Mouse (Mus musculus): ENCODE data around the gene Gm21962.
"Not testable (repeated sequence)": the region's sequence is repeated elsewhere in the genome, so short reads cannot be mapped to it uniquely, and the experiment has no call there.

The Gm21962 gene

DNA sequence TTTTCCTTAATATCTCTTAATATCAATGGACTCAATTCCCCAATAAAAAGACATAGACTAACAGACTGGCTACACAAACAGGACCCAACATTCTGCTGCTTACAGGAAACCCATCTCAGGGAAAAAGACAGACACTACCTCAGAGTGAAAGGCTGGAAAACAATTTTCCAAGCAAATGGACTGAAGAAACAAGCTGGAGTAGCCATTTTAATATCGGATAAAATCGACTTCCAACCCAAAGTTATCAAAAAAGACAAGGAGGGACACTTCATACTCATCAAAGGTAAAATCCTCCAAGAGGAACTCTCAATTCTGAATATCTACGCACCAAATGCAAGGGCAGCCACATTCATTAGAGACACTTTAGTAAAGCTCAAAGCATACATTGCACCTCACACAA lies at the start of gene Gm21962:
TSS of gene Gm21962 (plus strand) at position 301 of the 400 bp plus-strand sequence.
- not testable (repeated sequence) for DNase-seq (ENCODE audit: low spot score in 2 of 2)

DNA sequence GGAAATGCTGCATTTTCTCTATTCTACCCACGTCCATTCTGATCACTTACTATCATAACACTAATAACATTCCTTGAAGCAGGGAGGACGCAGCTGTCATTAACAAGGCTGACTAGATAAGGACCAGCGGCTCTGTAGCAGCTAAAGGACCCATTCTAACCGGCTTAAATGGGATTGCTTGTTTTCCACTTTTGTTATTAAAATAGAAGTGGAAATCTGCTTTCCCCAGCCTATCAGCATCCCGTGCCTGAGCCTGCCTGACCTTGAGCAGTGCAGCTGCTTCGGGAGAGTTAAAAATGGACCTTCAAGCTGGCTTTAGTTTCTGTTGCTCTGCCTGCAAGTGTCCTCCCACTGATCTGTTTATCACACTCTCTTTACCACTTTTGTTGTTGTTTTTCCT lies 49.2 kb upstream of the Gm21962 start:
- no peak for DNase-seq (ENCODE audit: low spot score in 2 of 2)

DNA sequence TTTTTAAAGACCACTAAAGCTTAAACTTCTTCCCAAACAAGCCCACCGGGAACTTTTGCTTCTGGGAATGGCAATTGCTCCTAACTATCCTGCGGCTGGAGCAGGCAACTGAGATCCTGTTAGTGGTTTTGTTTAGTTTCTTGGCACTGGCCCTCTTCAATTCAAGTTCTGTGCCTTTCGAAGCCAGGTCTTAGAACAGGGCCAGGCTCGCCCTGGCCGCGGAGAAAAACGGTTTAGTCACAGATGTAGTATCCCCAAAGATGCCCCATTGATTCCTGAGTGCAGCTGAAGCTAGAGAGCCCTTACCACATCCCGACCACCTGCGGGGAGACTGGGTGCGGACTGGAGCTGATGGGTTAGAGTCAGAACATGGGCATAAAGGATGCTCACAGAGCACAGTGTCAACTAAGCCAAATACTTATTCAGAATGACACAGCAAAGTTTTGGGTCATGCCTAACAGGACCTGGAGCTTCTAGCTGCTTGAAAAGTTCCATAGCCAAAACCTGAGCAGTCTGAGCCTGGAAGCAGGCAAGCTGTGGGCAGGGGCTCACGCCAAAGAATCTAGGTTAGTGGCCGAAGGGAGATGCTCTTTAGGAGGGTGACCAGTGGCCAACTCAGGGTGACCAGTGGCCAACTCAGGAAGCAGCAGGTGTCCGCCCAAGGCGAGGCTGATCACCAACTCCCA lies 48.3 kb upstream of the Gm21962 start:
- no peak for DNase-seq (ENCODE audit: low spot score in 2 of 2)

DNA sequence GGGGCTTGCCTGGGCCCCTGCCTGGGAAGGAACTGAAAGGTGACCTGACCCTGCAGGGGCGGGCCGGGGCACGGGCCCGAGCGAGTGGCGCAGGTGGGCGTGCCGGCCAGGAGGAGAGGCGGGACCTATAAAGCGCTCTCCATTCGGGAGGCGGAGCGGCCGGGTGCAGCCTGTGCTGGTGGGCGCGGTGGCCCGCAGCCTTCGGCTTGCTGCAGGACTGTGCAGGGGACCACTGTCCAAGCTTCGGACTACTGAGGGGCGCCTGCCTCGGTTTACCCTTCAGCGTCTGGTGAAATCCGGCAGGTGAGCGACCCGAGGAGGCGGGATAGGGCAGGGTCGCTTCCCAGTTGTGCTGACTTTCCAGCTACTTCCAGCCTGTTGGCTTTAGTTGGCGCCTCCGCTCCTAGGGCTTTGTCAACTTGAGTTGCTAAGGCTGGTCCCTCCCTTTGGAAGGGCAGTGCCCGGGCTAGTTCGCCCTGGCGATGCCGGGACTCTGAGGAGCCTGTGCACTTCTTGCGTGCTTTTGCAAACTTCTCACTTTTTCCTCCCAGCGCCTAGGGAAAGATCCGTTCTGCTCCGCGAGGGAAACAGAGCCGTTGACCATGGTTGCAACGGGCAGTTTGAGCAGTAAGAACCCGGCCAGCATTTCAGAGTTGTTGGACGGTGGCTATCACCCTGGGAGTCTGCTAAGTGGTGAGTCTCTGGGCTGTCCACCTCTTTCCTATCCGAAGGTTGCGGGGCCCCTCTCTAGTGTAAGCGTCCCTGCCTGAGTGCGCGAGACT lies 47.6 kb upstream of the Gm21962 start:
- DNase-seq (ENCODE audit: low spot score in 2 of 2) = peak in 1 of 2 experiments; percentile 21

DNA sequence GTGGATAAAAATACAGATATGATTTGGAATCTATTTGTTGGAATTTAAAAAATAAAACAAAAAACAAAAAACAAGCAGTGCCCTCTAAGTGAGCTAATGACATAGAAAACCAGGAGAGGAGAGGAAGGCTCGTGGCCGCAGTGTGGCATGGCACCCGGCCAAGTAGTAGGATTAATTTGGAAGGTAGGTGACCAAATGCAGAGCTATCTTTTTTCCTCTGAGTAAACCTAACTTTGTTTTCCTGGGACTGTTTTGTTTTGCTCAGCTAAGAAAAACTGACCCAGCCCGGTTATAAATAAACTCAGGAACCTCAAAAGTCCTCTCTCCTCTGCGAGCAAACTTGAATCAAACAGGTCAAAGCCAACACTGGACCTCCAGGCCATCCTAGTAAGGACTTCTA lies 46.3 kb upstream of the Gm21962 start:
- DNase-seq (ENCODE audit: low spot score in 2 of 2) = no peak

GRCm38 (mm10) chr3:137633726-137634125 lies 37.6 kb upstream of the Gm21962 start:
- no peak for DNase-seq (ENCODE audit: low spot score in 2 of 2)

GRCm38 (mm10) chr3:137636571-137636970 lies 34.8 kb upstream of the Gm21962 start:
- DNase-seq (ENCODE audit: low spot score in 2 of 2) = no peak

DNA sequence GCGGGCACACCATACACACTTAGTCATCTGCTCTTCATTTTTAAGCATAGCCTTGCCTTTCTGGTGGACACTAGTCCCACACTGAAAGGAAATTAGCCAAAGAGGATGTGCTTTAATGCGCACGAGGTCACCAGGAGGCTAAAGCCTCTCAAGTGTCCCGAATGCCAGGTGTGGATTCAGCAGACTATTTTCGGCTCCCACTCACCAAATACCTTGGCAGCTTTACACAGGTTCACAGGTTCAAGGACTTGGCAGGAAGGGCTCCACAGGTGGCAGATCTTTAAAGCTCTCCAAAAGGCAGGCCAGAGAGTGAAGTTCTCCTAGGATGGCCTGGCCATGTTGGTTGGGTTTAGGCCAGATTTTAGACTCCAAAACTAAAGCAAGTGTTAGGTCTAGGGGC lies 30.1 kb upstream of the Gm21962 start:
- no peak for DNase-seq (ENCODE audit: low spot score in 2 of 2)

GRCm38 (mm10) chr3:137642137-137642536 lies 29.2 kb upstream of the Gm21962 start:
- no peak for DNase-seq (ENCODE audit: low spot score in 2 of 2)

- DNase-seq (ENCODE audit: low spot score in 2 of 2) = no peak
Measured at GRCm38 (mm10) chr3:137642568-137642967, 28.8 kb upstream of the Gm21962 start.

DNA sequence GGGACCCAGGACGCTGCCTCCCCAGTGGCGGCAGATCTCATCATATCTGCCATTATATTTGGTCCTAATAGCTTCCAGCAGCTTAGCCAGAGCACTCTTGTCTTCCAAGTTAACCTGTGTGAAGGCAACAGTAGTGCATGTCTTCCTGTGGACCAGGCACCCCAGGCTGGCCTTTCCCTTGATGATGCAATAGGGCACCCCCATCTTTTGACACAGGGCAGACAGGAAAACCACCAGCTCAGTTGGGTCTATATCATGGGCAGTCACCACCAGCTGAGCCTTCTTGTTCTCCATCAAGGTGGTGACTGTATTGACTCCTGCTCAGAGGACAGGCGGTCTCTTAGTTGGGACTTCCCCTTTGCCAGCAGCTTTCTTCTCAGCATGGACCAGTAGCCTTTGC lies 27.2 kb upstream of the Gm21962 start:
- no peak for DNase-seq (ENCODE audit: low spot score in 2 of 2)

GRCm38 (mm10) chr3:137644947-137645346 lies 26.4 kb upstream of the Gm21962 start:
- DNase-seq (ENCODE audit: low spot score in 2 of 2) = no peak

GRCm38 (mm10) chr3:137647427-137648100 lies 23.8 kb upstream of the Gm21962 start:
- no peak for DNase-seq (ENCODE audit: low spot score in 2 of 2)

GRCm38 (mm10) chr3:137649112-137649511 lies 22.2 kb upstream of the Gm21962 start:
- DNase-seq (ENCODE audit: low spot score in 2 of 2) = no peak

GRCm38 (mm10) chr3:137652853-137653252 lies 18.5 kb upstream of the Gm21962 start:
- DNase-seq (ENCODE audit: low spot score in 2 of 2) = no peak

DNA sequence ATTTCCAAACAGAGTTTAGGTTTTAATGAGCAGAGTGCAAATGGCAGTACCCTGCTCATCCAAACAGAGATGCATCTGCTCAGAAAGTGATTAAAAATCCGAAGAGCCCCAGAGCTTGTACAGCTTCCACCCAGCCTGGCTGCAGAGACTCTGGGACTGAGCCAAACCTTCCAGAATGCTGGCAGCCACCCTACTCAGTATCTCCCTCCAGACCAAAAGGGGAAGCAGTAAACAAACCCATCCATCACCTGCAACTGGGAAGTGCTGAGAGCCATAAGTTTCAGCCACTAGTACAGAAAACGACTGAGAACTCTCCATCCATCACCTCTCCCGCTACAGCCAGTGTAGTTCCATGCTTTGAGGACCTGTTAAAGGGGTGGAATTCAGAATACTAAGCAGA lies 9.6 kb downstream of the Gm21962 start:
- peak; percentile 37 to 72 for DNase-seq (ENCODE audit: low spot score in 2 of 2)

- DNase-seq (ENCODE audit: low spot score in 2 of 2) = peak in 1 of 2 experiments; percentile 17
Measured at GRCm38 (mm10) chr3:137682911-137683806, 11.8 kb downstream of the Gm21962 start.

- no peak for DNase-seq (ENCODE audit: low spot score in 2 of 2)
Measured at GRCm38 (mm10) chr3:137683807-137684403, 12.6 kb downstream of the Gm21962 start.

- no peak for DNase-seq (ENCODE audit: low spot score in 2 of 2)
Measured at GRCm38 (mm10) chr3:137686932-137687331, 15.6 kb downstream of the Gm21962 start.

- no peak for DNase-seq (ENCODE audit: low spot score in 2 of 2)
Measured at GRCm38 (mm10) chr3:137691503-137691902, 20.2 kb downstream of the Gm21962 start.

DNA sequence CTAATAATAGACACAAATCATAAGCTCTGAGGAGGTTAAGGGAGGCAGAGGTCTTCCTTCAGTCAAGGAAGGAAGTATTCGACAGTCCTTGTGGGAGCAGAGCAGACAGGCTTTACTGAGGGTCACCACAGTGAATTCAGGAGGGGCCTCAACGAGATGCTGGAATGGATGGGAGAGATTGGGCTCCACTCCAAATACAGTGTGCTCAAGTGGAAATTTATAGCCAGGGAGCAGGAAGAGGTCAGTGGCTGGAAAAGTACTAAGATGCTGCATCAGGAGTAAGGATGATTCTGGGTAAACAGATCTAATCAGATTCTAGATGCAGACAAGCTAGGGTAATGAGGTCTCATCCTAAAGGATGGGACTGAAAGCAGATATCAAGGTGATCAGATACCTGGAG lies 44.6 kb downstream of the Gm21962 start:
- DNase-seq (ENCODE audit: low spot score in 2 of 2) = no peak

All from cerebellum, postnatal 4 days (tissue).